In genomic region chr17:72477889-72478405, GRCm38 (mm10) we compare ENCODE assay signal across 34 mouse cellular contexts.
A peak's percentile ranks its signal among the peaks of the same experiment; 100 is the strongest.
DNase-seq lines count a peak whose midpoint lies in the region; ATAC-seq and TF ChIP-seq lines count a peak whose summit lies in the region.
"Had no signal": no experiment of that assay in that cellular context is flagged by ENCODE, and none has a peak within 500 bp of the region (broad histone marks: within the 10 kb centered on the region; RNA-seq: fewer than 3 reads in every experiment).

No protein-coding gene starts in this region.

- no peaks in the 10 kb centered on the region for H3K27me3 ChIP-seq in embryonic facial prominence, embryonic 14.5 days (replicated peaks; ENCODE audit: control insufficient read depth, insufficient read depth, low read length)
- no peaks in the 10 kb centered on the region for H3K27me3 ChIP-seq in embryonic facial prominence, embryonic 10.5 days (replicated peaks; ENCODE audit: low read depth, poor library complexity, severe bottlenecking)
- H3K27me3 ChIP-seq: embryonic facial prominence, embryonic 12.5 days; forebrain, embryonic 12.5 days; hindbrain, embryonic 15.5 days; limb, embryonic 15.5 days; liver, embryonic 13.5 days; megakaryocyte, embryonic 14.5 days; midbrain, embryonic 12.5 days; stomach, embryonic 15.5 days had no signal

- H3K27ac ChIP-seq in embryonic facial prominence, embryonic 14.5 days (replicated peaks; ENCODE audit: low read depth, low read length), result no peak overlapping the region
- no peak overlapping the region for H3K27ac ChIP-seq in embryonic facial prominence, embryonic 10.5 days (replicated peaks)
- no peak overlapping the region for H3K27ac ChIP-seq in layer of hippocampus, adult 2 months
- H3K27ac ChIP-seq: embryonic facial prominence, embryonic 12.5 days; forebrain, embryonic 12.5 days; hindbrain, embryonic 10.5 days; hindbrain, embryonic 15.5 days; limb, embryonic 10.5 days; limb, embryonic 15.5 days; liver, embryonic 13.5 days; midbrain, embryonic 12.5 days; stomach, embryonic 15.5 days had no signal

- H3K4me3 ChIP-seq in embryonic facial prominence, embryonic 14.5 days (ENCODE audit: low read depth, low read length), result no peak overlapping the region
- no peak overlapping the region for H3K4me3 ChIP-seq in embryonic facial prominence, embryonic 10.5 days
- no peak overlapping the region for H3K4me3 ChIP-seq in layer of hippocampus, adult 2 months
- H3K4me3 ChIP-seq: embryonic facial prominence, embryonic 12.5 days; forebrain, embryonic 12.5 days; hindbrain, embryonic 10.5 days; hindbrain, embryonic 15.5 days; limb, embryonic 10.5 days; limb, embryonic 15.5 days; liver, embryonic 13.5 days; megakaryocyte, embryonic 14.5 days; midbrain, embryonic 12.5 days; stomach, embryonic 15.5 days had no signal

- H3K9me3 ChIP-seq in embryonic facial prominence, embryonic 14.5 days (ENCODE audit: control insufficient read depth, low read length), result no peaks in the 10 kb centered on the region
- no peaks in the 10 kb centered on the region for H3K9me3 ChIP-seq in embryonic facial prominence, embryonic 10.5 days
- H3K9me3 ChIP-seq: embryonic facial prominence, embryonic 12.5 days; forebrain, embryonic 12.5 days; hindbrain, embryonic 10.5 days; hindbrain, embryonic 15.5 days; limb, embryonic 10.5 days; limb, embryonic 15.5 days; midbrain, embryonic 12.5 days; stomach, embryonic 15.5 days had no signal

- ATAC-seq in embryonic facial prominence, embryonic 14.5 days (ENCODE audit: low read depth), result no peak
- no peak for ATAC-seq in granulocyte monocyte progenitor cell, adult 5-6 weeks (replicated peaks; ENCODE audit: poor library complexity, severe bottlenecking)
- ATAC-seq: activated CD4-positive, CD25-positive, alpha-beta regulatory T cell, adult 4 months; inflammation-experienced regulatory T-cells, adult 6 months; lung, postnatal 0 days had no signal

- 46% methylated on average over 5 of the region's 5 CpGs for WGBS in embryonic facial prominence, embryonic 14.5 days
- whole genome bisulfite sequencing in embryonic facial prominence, embryonic 10.5 days, result 61% methylated on average over 5 of the region's 5 CpGs

- TF ChIP-seq CTCF in layer of hippocampus, adult 2 months (conservative IDR thresholded peaks at IDR 0.05), result no peak

- peak; percentile 7 for DNase-seq in embryonic facial prominence, embryonic 14.5 days (ENCODE audit: low spot score)
- DNase-seq in embryonic facial prominence, embryonic 10.5 days (ENCODE audit: low spot score), result no peak
- DNase-seq in layer of hippocampus, adult 2 months (ENCODE audit: low spot score in 2 of 2), result peak; percentile 6 to 10
- no peak for DNase-seq in layer of hippocampus, adult 9-10 months (ENCODE audit: low spot score)
- peak; percentile 17 for DNase-seq in right cerebral cortex, adult 18-20 months
- no peak for DNase-seq in right cerebral cortex, postnatal 4 days
- peak; percentile 53 for DNase-seq in brain, adult 2 months (ENCODE audit: low read depth, low spot score)
- DNase-seq: adrenal gland, adult 2 months; adrenal gland, postnatal 36 days; cerebellum, adult 11 months; cerebellum, adult 9-10 months; cerebellum, postnatal 36 days; gastrocnemius, postnatal 25 days; heart, postnatal 14 days; kidney, adult 11 months; kidney, postnatal 14 days; liver, embryonic 13.5 days; lung, adult 18-20 months; lung, postnatal 4 days; retina, postnatal 1 day; thymus, postnatal 25 days had no signal

- no peak overlapping the region for H3K4me2 ChIP-seq in embryonic facial prominence, embryonic 14.5 days (ENCODE audit: low read depth, low read length)
- H3K4me2 ChIP-seq: embryonic facial prominence, embryonic 12.5 days; forebrain, embryonic 12.5 days; hindbrain, embryonic 15.5 days; limb, embryonic 15.5 days; liver, embryonic 13.5 days; midbrain, embryonic 12.5 days; stomach, embryonic 15.5 days had no signal

- no peaks in the 10 kb centered on the region for H3K36me3 ChIP-seq in embryonic facial prominence, embryonic 14.5 days (ENCODE audit: control insufficient read depth, insufficient read depth, low read length)
- H3K36me3 ChIP-seq in embryonic facial prominence, embryonic 10.5 days (replicated peaks), result no peaks in the 10 kb centered on the region
- H3K36me3 ChIP-seq: embryonic facial prominence, embryonic 12.5 days; forebrain, embryonic 12.5 days; hindbrain, embryonic 10.5 days; hindbrain, embryonic 15.5 days; limb, embryonic 10.5 days; limb, embryonic 15.5 days; liver, embryonic 13.5 days; midbrain, embryonic 12.5 days; stomach, embryonic 15.5 days had no signal

- H3K9ac ChIP-seq in embryonic facial prominence, embryonic 14.5 days (ENCODE audit: low read depth, low read length), result no peak overlapping the region
- H3K9ac ChIP-seq: embryonic facial prominence, embryonic 12.5 days; forebrain, embryonic 12.5 days; hindbrain, embryonic 15.5 days; limb, embryonic 15.5 days; liver, embryonic 13.5 days; midbrain, embryonic 12.5 days; stomach, embryonic 15.5 days had no signal

- no peaks in the 10 kb centered on the region for H3K4me1 ChIP-seq in embryonic facial prominence, embryonic 14.5 days (ENCODE audit: control insufficient read depth, insufficient read depth, low read length)
- H3K4me1 ChIP-seq in embryonic facial prominence, embryonic 10.5 days, result peaks cover 4% of the 10 kb centered on the region; the same call in 1 of the 2 replicates
- H3K4me1 ChIP-seq: embryonic facial prominence, embryonic 12.5 days; forebrain, embryonic 12.5 days; limb, embryonic 15.5 days; liver, embryonic 13.5 days; megakaryocyte, embryonic 14.5 days; midbrain, embryonic 12.5 days; stomach, embryonic 15.5 days had no signal

Comparison
In these comparisons a context has a peak if more than half of its experiments do, and no peak if none do; other contexts are left out.
1. DNase-seq: peak in embryonic facial prominence, embryonic 14.5 days (single experiment), layer of hippocampus, adult 2 months (2 of 2), right cerebral cortex, adult 18-20 months (single experiment) and brain, adult 2 months (single experiment); none in embryonic facial prominence, embryonic 10.5 days (single experiment), layer of hippocampus, adult 9-10 months (single experiment) and right cerebral cortex, postnatal 4 days (single experiment).